Mouse (Mus musculus): Measurements from ENCODE around the gene Ltbp1.

Ltbp1 gene

GRCm38 (mm10) chr17:75235781-75236180 lies 230.4 kb downstream of the Ltbp1 start:
- no peak for DNase-seq (ENCODE audit: inconsistent ontology term)

- DNase-seq (ENCODE audit: inconsistent ontology term): no peak
Observed at GRCm38 (mm10) chr17:75236543-75236942, 231.2 kb downstream of the Ltbp1 start.

- DNase-seq (ENCODE audit: inconsistent ontology term): no peak
Observed at GRCm38 (mm10) chr17:75237456-75237855, 232.1 kb downstream of the Ltbp1 start.

- DNase-seq (ENCODE audit: inconsistent ontology term): no peak
Observed at GRCm38 (mm10) chr17:75238655-75239054, 233.3 kb downstream of the Ltbp1 start.

GRCm38 (mm10) chr17:75239545-75239944 lies 234.2 kb downstream of the Ltbp1 start:
- DNase-seq (ENCODE audit: inconsistent ontology term): peak; percentile 68

GRCm38 (mm10) chr17:75242086-75242485 lies 236.7 kb downstream of the Ltbp1 start:
- no peak for DNase-seq (ENCODE audit: inconsistent ontology term)

GRCm38 (mm10) chr17:75243221-75243620 lies 237.9 kb downstream of the Ltbp1 start:
- DNase-seq (ENCODE audit: inconsistent ontology term): no peak

GRCm38 (mm10) chr17:75244148-75244547 lies 238.8 kb downstream of the Ltbp1 start:
- no peak for DNase-seq (ENCODE audit: inconsistent ontology term)

GRCm38 (mm10) chr17:75245085-75245484 lies 239.7 kb downstream of the Ltbp1 start:
- no peak for DNase-seq (ENCODE audit: inconsistent ontology term)

GRCm38 (mm10) chr17:75248632-75249031 lies 243.3 kb downstream of the Ltbp1 start:
- DNase-seq (ENCODE audit: inconsistent ontology term): no peak

- DNase-seq (ENCODE audit: inconsistent ontology term): no peak
Observed at GRCm38 (mm10) chr17:75250571-75250970, 245.2 kb downstream of the Ltbp1 start.

- DNase-seq (ENCODE audit: inconsistent ontology term): no peak
Observed at GRCm38 (mm10) chr17:75251094-75251493, 245.7 kb downstream of the Ltbp1 start.

GRCm38 (mm10) chr17:75252540-75252939 lies 247.2 kb downstream of the Ltbp1 start:
- DNase-seq (ENCODE audit: inconsistent ontology term): no peak

- DNase-seq (ENCODE audit: inconsistent ontology term): no peak
Observed at GRCm38 (mm10) chr17:75254909-75255308, 249.5 kb downstream of the Ltbp1 start.

- DNase-seq (ENCODE audit: inconsistent ontology term): peak; percentile 81
Observed at GRCm38 (mm10) chr17:75255967-75256366, 250.6 kb downstream of the Ltbp1 start.

- no peak for DNase-seq (ENCODE audit: inconsistent ontology term)
Observed at GRCm38 (mm10) chr17:75258427-75258826, 253.1 kb downstream of the Ltbp1 start.

GRCm38 (mm10) chr17:75263336-75263990 lies 258.1 kb downstream of the Ltbp1 start:
- DNase-seq (ENCODE audit: inconsistent ontology term): no peak

- DNase-seq (ENCODE audit: inconsistent ontology term): peak; percentile 66
Observed at GRCm38 (mm10) chr17:75268506-75268905, 263.1 kb downstream of the Ltbp1 start.

GRCm38 (mm10) chr17:75272446-75272845 lies 267.1 kb downstream of the Ltbp1 start:
- DNase-seq (ENCODE audit: inconsistent ontology term): no peak

- no peak for DNase-seq (ENCODE audit: inconsistent ontology term)
Observed at GRCm38 (mm10) chr17:75273272-75273671, 267.9 kb downstream of the Ltbp1 start.

GRCm38 (mm10) chr17:75275302-75275701 lies 269.9 kb downstream of the Ltbp1 start:
- DNase-seq (ENCODE audit: inconsistent ontology term): no peak

- DNase-seq (ENCODE audit: inconsistent ontology term): no peak
Observed at GRCm38 (mm10) chr17:75278106-75278505, 272.7 kb downstream of the Ltbp1 start.

GRCm38 (mm10) chr17:75278561-75278960 lies 273.2 kb downstream of the Ltbp1 start:
- DNase-seq (ENCODE audit: inconsistent ontology term): no peak

GRCm38 (mm10) chr17:75281345-75281744 lies 276.0 kb downstream of the Ltbp1 start:
- no peak for DNase-seq (ENCODE audit: inconsistent ontology term)

Measured in Muller cell, postnatal 12 days (primary cell).